Mouse (Mus musculus) heart, postnatal 0 days (tissue): ENCODE data around the gene Stard13. TPM values are rescaled to one million over a fixed set of nuclear protein-coding genes. Genes with fewer than 3 reads are reported as not detected.
A peak's percentile ranks its signal among the peaks of the same experiment; 100 is the strongest.

ENCODE experiments used
- ATAC-seq: fragments of 200-750 bp; cut with Nextera tagmentation; 2 replicates; pipeline ENCODE4 v1.8.0; 2017; ENCODE audit warnings: low read depth, moderate number of reproducible peaks, moderate library complexity; ENCODE audit not compliant: insufficient read depth
- DNase-seq: peaks from one replicate; pipeline ENCODE4 v3.0.0-alpha.2; 2016; ENCODE audit warnings: low spot score
- H3K27ac ChIP-seq: fragments of 300-500 bp; sonication (generic); 2 replicates; pipeline ENCODE4 v1.5.1; 2014; ENCODE audit warnings: low read depth, mild to moderate bottlenecking
- H3K27me3 ChIP-seq: fragments of 300-500 bp; sonication (generic); 2 replicates; pipeline ENCODE4 v1.6.1; 2014; ENCODE audit warnings: low read length, mixed read lengths; ENCODE audit not compliant: control insufficient read depth, insufficient read depth
- H3K36me3 ChIP-seq: fragments of 300-500 bp; sonication (generic); replicated peaks from 2 replicates; pipeline ENCODE4 v1.6.1; 2014; ENCODE audit warnings: low read length, mixed read lengths; ENCODE audit not compliant: control insufficient read depth, insufficient read depth
- H3K4me1 ChIP-seq: fragments of 300-500 bp; sonication (generic); 2 replicates; pipeline ENCODE4 v1.6.1; 2014; ENCODE audit warnings: antibody characterized with exemption; ENCODE audit not compliant: control insufficient read depth, insufficient read depth
- H3K4me2 ChIP-seq: fragments of 300-500 bp; sonication (generic); 2 replicates; pipeline ENCODE4 v1.6.1; 2014; ENCODE audit warnings: low read depth, mild to moderate bottlenecking, low read length, moderate library complexity
- H3K4me3 ChIP-seq: fragments of 300-500 bp; sonication (generic); 2 replicates; pipeline ENCODE4 v1.5.1; 2014; ENCODE audit warnings: low read depth, low read length
- H3K9ac ChIP-seq: fragments of 300-500 bp; sonication (generic); replicated peaks from 2 replicates; pipeline ENCODE4 v1.6.1; 2014; ENCODE audit warnings: low read depth, low read length, mixed read lengths
- H3K9me3 ChIP-seq: fragments of 300-500 bp; sonication (generic); replicated peaks from 2 replicates; pipeline ENCODE4 v1.6.1; 2016; ENCODE audit warnings: low read length; ENCODE audit not compliant: control insufficient read depth
- CTCF ChIP-seq: IDR thresholded peaks from 2 replicates; pipeline ENCODE4 v1.5.1; 2016; ENCODE audit warnings: antibody characterized with exemption, control low read depth, low read depth
- EP300 ChIP-seq: IDR thresholded peaks from 2 replicates; pipeline ENCODE4 v1.6.1; 2016; ENCODE audit warnings: antibody characterized with exemption, low read depth
- WGBS: fragments of 180-500 bp; shearing (Covaris S2); extraction: QIAGEN DNeasy Blood & Tissue Kit; methylation state at CpG from one replicate; pipeline ENCODE4 v1.1.7; 2014; 5-methylcytosine and 5-hydroxymethylcytosine counted together
- polyA plus RNA-seq: library from polyadenylated mRNA; unstranded; fragments of >200 nt; fragmentation: Nextera tagmentation; extraction: Ambion mirVana; gene quantifications from 2 replicates; pipeline ENCODE4 v1.2.1, GENCODE M21; 2015
- total RNA-seq: library from RNA; depleted of rRNA; stranded (reverse); fragments of >200 nt; gene quantifications from 2 replicates; pipeline ENCODE4 v1.2.3, GENCODE M21; 2014; ENCODE audit warnings: low replicate concordance

Stard13 gene
- total and polyA plus RNA-seq, 2 experiments from 2014 or later, result 3.3 to 10.6 TPM

GRCm38 (mm10) chr5:151248084-151248483 lies 14.4 kb upstream of the Stard13 start:
- Histone ChIP-seq H3K9ac (no peak overlapping the region), H3K4me1 (peaks cover 8% of the 10 kb centered on the region; the same call in 1 of the 2 replicates), H3K4me3 (no peak overlapping the region), H3K27ac (peak overlapping the region; percentile 46; the same call in 1 of the 2 replicates), H3K36me3 (no peaks in the 10 kb centered on the region), H3K9me3 (no peaks in the 10 kb centered on the region), H3K4me2 (no peak overlapping the region), H3K27me3 (no peaks in the 10 kb centered on the region)
- no peak for TF ChIP-seq CTCF
- TF ChIP-seq EP300, result no peak
- ATAC-seq (no peak), DNase-seq (no peak)
- 78% methylated on average over 2 of the region's 2 CpGs for WGBS

- peak overlapping the region; percentile 29 for H3K4me2 ChIP-seq
- H3K4me3 ChIP-seq, result no peak overlapping the region
- H3K9me3 ChIP-seq, result no peaks in the 10 kb centered on the region
- no peak overlapping the region for H3K9ac ChIP-seq
- H3K36me3 ChIP-seq, result no peaks in the 10 kb centered on the region
- H3K4me1 ChIP-seq, result peaks cover 8% of the 10 kb centered on the region; the same call in 1 of the 2 replicates
- no peaks in the 10 kb centered on the region for H3K27me3 ChIP-seq
- TF ChIP-seq CTCF (no peak), EP300 (no peak)
- 33% methylated on average over 11 of the region's 11 CpGs for WGBS
- ATAC-seq (peak; percentile 24; the same call in 1 of the 2 replicates), DNase-seq (peak; percentile 25)
- H3K27ac ChIP-seq, result peak overlapping the region; percentile 46
These were observed 13.7 kb upstream of the Stard13 start for GRCm38 (mm10) chr5:151247115-151247875.

DNA sequence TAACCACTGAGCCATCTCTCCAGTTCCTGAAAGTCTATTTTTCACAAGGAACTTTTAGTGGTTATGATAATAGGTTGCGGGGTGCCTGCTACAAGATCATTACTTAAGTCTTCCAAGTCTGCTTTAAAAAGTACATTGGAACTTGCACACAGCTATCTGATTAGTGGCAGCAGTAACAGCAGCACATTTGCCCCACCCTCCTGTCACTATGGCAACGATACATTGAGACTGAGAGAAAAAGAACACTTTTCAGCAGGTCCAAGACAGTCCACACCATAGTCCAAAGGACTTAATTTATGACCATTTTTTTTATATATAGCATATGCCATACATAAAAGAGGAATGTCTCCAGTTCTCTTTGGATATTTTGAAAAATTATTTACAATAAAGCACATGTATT lies 12.7 kb upstream of the Stard13 start:
- Histone ChIP-seq H3K4me3 (no peak overlapping the region), H3K4me2 (no peak overlapping the region), H3K9ac (no peak overlapping the region), H3K27me3 (no peaks in the 10 kb centered on the region), H3K9me3 (no peaks in the 10 kb centered on the region), H3K36me3 (no peaks in the 10 kb centered on the region), H3K4me1 (peaks cover 8% of the 10 kb centered on the region; the same call in 1 of the 2 replicates), H3K27ac (no peak overlapping the region)
- TF ChIP-seq CTCF, result no peak
- no peak for DNase-seq
- WGBS, result 91% methylated on average over 2 of the region's 2 CpGs
- ATAC-seq, result no peak

DNA sequence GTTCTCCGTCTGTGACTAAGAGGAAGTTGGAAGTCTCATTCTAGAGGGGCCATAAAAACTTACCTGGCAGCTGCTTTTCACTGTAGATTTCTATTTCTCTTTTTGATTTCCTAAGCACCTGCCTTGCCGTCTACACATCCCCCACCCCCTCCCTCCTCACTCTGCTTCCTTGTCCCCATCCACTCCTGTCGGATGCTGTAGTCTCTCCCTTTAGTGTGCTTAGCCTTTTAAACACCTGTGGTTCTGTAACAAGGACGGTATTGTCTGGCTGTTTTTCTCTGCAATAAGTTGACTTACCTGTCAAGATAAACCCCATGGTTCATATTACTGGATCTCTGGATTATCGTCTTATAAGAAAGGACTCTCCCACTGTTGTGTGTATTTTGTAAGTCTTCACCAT lies 11.9 kb upstream of the Stard13 start:
- H3K27me3 ChIP-seq, result no peaks in the 10 kb centered on the region
- peaks cover 8% of the 10 kb centered on the region; the same call in 1 of the 2 replicates for H3K4me1 ChIP-seq
- TF ChIP-seq CTCF, result no peak
- no peak for TF ChIP-seq EP300
- no peak overlapping the region for H3K27ac ChIP-seq
- H3K4me3 ChIP-seq, result no peak overlapping the region
- H3K4me2 ChIP-seq, result no peak overlapping the region
- no peaks in the 10 kb centered on the region for H3K36me3 ChIP-seq
- H3K9ac ChIP-seq, result no peak overlapping the region
- 81% methylated on average over 5 of the region's 5 CpGs for WGBS
- no peak for ATAC-seq
- no peak for DNase-seq
- no peaks in the 10 kb centered on the region for H3K9me3 ChIP-seq

DNA sequence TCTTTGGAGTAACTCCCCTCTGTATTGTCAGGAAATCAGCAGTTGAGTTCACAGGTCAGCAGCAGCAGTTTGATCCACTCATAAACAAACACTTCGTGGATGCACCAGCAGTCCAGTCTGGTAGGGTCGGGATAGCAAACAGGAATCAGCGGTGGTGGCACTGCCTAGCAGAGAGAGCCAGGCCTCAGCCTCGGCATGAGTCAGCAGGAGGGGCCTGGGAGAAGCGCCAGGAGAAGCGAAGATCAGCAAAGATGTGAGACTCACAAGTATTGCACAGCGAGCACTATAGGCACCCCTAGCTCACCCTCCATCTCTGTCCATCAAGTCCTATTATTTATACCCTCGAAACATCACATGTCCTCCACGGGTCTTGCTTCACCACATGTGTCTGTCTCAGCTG lies 5.1 kb upstream of the Stard13 start:
- H3K36me3 ChIP-seq, result no peaks in the 10 kb centered on the region
- TF ChIP-seq EP300, result no peak
- TF ChIP-seq CTCF, result no peak
- no peak overlapping the region for H3K27ac ChIP-seq
- ATAC-seq, result no peak
- H3K4me2 ChIP-seq, result no peak overlapping the region
- H3K9ac ChIP-seq, result no peak overlapping the region
- 0 out of 2 replicates have a peak, but pooled peaks cover 3% of the 10 kb centered on the region for H3K4me1 ChIP-seq
- WGBS, result 76% methylated on average over 9 of the region's 9 CpGs
- H3K27me3 ChIP-seq, result no peaks in the 10 kb centered on the region
- no peaks in the 10 kb centered on the region for H3K9me3 ChIP-seq
- H3K4me3 ChIP-seq, result no peak overlapping the region
- no peak for DNase-seq
